Mouse (Mus musculus) thymus, postnatal 4 days (tissue): ENCODE results near the gene Snw1.
"Not testable (repeated sequence)": the region's sequence is repeated elsewhere in the genome, so short reads cannot be mapped to it uniquely, and the experiment has no call there.

Source experiments
- DNase-seq: peaks from one replicate; pipeline ENCODE4 v3.0.0; 2021

Snw1 gene

DNA sequence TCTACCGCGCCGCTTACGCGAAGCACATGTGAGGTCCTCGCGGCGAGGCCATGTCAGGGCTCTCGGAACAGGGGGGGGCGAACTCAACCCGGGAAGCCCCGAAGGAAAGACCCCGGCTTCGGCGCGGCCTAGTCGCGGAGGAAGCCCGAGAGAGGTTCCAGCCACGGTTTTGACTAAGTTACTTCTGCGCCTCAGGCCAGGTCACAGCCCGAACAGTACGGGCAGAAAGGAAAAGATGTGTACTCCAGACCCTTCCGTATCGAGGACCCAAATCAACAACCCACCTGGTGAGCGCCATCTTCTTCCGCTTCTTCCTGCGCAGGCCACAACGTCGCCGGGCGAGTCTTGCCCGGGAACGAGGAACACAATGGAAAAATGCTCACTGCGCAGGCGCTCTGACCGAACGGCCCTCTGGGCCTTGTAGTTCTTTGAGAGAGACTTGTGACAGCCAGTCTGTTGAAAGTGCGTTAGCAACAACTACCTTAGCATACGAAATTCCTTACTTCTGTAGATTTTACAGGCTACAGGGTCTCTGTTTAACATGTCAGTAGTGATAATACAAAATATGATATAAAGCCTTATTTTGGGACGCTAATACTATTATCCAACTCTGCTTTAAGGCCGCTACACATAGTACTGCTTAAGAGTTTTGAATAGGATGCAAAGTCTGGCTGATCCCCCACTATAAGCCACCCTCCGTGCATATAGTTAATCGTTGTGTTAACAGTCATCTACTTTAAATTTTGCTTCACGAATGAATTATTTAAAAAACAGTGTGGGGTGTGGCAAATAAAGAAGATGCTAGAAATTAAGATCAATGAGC is at the start of gene Snw1:
Snw1 (minus strand) TSS at position 311 of the 823 bp plus-strand sequence.
- DNase-seq: peak; percentile 93

DNA sequence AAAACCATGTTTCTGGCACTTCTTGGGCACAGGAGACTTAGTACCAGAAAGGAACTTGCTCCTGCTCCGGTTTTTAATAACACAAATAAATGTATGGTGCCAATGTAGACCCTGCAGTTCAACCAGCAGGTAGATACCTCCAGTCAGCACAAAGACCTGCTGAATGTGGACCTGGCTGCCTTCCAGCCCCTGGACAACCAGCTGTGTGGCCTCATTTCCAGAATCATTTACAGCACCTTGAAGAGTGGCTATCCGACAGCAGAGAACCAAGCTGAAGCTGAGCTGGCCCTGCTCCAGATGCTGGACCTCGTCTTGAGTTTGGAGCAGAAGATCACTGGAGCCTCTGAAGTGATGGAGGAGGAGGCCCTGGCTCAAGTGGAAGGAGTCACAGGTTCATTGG is 47.5 kb upstream of the Snw1 start:
- not testable (repeated sequence) for DNase-seq

DNA sequence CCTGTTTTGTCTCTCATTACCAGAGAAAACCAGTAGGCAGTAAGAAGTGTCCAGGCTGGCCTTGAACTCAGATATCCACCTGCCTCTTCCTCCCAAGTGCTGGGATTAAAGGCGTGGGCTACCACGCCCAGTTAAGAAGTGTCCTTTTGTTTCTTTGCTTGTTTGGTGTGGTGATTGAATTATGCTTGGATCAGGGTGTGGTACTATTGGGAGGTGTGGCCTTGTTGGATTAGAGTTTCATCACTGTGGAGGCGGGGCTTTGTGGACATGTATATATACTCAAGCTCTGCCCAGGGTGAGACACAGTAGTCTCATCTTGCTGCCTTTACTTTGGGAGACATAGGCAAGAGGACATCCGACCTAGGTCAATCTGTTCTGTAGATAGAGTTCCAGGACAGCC is 41.9 kb upstream of the Snw1 start, which contains the start of gene Gm8300:
Gm8300 (plus strand) TSS at position 301 of the 400 bp plus-strand sequence.
- DNase-seq: not testable (repeated sequence)

DNA sequence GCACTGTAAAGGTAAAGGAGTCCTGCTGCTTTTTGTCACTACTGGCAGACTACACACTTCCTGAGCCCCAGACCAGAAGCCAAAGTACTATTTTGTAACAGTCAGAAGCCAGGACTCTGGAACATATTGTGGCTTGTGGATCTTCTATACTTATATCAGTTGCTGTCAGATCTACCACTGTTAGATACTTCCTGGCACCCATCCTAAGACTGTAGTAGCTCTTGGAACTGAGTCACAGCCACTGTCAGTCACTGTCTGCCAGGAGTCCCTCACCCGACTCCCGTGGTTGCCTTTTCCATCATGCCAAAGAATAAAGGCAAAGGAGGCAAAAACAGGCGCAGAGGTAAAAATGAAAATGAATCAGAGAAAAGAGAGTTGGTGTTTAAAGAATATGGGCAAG is 22.3 kb upstream of the Snw1 start, which contains the start of gene Gm5788:
Gm5788 (plus strand) TSS at position 301 of the 400 bp plus-strand sequence.
- not testable (repeated sequence) for DNase-seq

DNA sequence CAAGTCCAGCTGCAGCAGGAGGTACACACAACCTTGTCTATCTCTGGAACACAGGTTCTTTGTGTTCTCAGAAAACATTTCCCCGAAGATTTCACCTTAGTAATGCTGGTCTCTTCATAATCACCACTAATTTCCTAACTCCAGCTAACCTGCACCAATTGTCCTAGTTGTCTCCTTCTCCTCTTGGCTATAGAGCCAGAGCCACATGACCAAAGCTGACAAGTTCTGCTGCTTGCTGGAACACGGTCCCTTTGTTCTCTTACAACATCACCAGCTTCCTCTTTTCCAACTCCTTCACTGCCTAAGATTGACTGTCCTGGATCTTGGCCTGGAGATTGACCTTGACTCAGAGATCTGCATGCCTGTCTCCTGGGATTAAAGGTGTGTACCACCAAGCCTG is 16.6 kb upstream of the Snw1 start:
- not testable (repeated sequence) for DNase-seq

DNA sequence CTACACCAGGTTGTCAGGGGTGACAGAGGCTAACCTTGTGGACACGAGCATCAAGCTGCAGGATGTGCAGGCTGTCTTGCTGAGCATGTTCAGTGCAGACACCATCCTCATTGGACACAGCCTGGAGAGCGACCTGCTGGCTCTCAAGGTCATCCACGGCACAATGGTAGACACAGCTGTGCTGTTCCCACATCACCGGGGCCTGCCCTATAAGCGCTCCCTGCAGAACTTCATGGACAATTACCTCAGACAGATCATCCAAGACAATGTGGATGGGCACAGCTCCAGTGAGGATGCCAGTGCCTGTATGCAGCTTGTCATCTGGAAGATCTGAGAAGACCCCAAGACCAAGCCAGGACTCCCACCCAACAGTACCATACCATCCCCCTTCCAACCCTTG is 10.4 kb upstream of the Snw1 start:
- DNase-seq: not testable (repeated sequence)

DNA sequence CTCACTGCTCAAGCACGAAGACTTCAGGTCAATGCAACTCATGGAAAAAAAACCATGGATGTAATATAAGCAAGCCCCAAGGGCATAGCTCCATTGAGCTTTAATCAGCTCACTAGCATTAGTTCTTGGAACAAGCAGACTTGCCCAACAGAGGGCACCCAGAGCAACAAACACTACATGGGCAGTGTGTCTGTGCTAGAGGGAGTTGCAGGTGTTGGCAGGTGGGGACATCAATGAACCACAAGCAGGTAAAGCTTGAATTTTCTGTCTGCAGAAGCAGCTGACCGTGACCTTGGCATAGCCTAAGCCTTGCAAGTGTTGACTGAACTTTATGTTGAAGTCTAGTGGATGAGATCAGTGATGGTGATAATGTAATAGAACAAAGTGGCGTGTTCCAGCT is 2.7 kb upstream of the Snw1 start:
- DNase-seq: no peak

DNA sequence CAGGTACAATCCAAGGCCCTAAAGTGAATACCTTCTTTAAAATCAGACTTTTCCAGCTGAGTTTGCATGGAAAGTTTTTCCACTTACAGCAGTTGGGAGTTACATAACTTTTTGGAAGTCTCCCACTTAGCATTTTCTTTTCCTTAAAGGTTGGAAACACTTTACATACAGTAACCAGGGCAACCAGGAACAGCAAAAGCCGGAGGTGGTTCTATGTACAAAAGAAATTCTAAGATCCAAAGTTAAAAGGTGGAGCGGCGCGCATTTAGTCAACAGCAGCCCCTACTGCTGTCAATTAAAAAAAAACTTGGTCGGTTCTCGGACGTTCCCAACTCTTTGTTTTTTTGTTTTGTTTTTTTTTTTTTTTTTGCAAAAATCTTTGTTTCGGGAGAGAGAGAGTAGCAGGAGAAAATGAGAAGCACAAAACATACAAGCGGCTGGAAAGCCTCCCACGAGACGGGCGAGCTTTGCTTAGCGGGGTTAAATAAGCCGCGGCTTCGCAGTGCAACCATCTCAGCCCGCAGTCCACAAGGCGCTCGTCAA is 582 bp downstream of the Snw1 start:
- DNase-seq: no peak

DNA sequence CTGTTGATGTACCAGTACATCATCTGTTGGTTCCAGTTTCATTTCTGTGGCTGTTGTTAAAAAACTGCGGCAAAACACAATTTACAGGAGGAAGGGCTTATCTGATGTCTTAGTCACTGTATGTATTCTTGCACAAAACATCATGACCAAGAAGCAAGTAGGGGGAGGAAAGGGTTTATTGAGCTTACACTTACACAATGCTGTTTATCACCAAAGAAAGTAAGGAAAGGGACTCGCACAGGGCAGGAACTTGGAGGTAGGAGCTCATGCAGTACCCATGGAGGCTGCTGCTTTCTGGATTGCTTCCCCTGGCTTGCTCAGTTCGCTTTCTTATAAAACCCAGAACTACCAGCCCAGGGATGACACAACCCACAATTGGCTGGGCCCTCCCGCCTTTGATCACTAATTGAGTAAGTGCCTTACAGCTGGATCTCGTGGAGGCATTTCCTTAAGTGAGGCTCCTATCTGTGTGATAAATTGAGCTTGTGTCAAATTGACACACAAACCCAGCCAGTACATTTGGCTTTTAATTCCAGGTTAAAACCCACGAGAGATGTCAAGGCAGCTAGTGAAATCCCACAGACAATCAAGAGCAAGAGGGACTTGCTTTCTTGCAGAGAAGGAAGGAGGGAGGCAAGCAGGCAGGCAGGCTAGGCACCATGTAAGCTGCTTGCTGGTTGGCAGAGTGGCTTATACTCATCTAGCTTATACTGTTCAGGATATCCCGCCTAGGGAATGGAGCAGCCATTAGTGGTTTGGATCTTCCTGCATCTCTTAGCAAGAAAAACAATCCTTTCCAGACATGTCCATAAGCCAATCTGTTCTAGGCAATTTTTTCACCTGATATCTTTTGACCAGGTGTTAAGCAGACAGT is 1.6 kb downstream of the Snw1 start:
- peak; percentile 10 for DNase-seq

DNA sequence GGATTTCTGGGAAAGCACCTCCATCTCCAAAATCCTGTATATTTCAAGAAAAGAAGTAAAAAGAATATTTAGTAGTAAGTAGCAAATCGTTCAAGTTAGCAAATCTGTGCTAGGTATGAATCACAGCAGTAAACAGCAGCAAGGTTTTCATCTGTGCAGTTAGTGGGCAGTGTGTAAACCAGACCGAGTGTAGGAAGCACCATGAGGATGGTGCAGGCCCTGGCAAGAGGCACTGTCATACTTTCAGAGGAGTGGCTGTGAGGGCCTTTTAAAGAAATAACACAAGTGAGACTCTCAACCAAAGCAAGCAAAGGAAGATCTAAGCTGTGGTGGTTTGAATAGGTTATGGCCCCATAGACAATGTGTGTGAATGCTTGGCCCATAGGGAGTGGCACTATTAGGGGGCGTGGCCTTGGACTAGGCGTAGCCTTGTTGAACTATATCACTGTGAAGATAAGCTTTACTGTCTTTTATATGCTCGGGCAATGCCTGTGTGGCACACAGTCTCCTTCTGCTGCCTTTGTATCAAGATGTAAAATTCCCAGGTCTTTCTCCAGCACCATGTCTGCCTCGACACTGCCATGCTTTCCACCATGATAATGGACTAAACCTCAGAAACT is 7.3 kb downstream of the Snw1 start:
- DNase-seq: no peak

DNA sequence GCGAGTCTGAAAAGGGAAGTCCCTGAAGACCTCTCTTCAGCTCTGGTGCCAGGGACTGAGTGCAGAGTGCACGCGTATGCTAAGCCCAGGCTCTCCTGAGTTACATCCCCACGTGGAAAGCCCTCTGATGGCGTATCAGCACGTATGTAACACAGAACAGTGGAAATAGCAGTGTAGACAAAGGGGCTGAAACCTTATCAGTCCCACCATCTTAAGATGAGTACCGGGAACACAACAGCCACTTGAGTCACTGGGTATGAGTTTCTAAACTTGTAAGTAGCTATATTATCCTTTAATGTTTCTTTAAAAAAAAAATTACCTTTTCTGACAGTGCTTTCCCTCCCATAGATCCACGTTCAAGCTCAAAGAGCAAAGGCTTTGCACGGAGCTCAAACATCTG is 22.6 kb downstream of the Snw1 start:
- no peak for DNase-seq

DNA sequence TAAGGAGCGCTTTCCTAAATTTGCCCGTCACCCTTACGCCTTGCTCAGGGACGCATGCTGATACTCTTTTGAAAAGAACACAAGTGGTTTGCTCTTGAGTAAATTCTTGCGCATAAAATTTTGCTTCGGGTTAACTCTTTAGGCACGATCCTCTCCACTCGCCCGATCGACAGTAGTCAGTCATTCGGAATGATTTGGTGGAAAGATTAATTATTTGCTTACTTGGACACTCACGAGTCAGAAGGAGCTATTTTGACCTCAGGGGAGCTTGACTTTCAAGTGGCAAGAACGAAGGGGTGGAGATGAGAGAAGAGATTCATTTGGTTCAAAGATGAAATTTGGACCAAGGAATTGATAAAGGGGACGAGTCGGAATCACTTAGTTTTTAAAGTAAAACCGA is 27.9 kb downstream of the Snw1 start:
- no peak for DNase-seq

DNA sequence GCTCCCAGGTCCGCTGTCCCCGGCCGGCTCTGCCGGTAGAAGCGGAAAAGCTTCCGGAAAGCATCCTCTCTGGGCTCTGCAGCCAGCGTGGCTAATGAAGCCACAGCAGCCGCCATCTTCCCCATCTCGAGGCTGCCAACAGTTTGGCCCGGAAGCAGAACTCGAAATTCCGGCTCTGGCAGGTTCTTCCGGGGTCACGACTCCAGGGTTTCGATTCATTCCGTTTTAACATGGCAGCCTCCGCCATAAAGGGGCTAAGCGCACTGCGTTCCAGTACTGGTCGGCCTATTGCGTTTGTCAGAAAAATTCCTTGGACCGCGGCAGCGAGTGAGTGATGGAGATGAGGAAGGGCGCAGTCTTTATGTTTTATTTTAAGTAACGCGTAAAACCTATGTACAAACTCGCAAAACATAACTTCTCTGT is 28.4 kb downstream of the Snw1 start, which contains the start of the genes Slirp and Alkbh1:
Slirp (plus strand) TSS at position 197 of the 423 bp plus-strand sequence.
Alkbh1 (minus strand) TSS at position 318 of the 423 bp plus-strand sequence.
- peak; percentile 87 for DNase-seq

DNA sequence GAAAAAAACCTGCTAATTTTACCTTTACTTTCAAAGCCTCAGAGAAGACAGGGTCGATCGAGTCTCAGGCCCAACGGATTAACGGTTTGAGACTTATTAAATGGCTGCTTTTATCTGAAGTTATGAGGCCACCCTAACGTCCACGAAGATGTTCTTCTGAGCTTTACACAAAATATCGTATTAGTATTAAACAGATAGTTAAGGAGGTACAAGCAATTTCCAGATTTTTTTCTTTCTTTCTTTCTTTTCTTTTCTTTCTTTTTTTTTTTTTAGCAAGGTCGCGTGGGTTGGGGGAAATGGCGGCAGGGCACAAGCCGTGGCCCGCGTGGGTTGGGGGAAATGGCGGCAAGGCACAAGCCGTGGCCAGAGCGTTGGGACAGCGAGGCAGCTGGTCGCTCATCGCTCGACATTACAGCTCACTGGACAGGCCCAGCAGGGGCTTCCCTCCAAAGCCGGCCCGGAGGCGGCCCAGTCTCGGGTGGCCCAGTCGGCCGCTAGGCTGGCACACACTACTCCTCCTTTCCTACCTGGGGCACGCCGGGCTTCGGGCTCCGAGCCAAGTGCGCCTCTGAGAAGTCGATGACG is 28.9 kb downstream of the Snw1 start:
- no peak for DNase-seq

DNA sequence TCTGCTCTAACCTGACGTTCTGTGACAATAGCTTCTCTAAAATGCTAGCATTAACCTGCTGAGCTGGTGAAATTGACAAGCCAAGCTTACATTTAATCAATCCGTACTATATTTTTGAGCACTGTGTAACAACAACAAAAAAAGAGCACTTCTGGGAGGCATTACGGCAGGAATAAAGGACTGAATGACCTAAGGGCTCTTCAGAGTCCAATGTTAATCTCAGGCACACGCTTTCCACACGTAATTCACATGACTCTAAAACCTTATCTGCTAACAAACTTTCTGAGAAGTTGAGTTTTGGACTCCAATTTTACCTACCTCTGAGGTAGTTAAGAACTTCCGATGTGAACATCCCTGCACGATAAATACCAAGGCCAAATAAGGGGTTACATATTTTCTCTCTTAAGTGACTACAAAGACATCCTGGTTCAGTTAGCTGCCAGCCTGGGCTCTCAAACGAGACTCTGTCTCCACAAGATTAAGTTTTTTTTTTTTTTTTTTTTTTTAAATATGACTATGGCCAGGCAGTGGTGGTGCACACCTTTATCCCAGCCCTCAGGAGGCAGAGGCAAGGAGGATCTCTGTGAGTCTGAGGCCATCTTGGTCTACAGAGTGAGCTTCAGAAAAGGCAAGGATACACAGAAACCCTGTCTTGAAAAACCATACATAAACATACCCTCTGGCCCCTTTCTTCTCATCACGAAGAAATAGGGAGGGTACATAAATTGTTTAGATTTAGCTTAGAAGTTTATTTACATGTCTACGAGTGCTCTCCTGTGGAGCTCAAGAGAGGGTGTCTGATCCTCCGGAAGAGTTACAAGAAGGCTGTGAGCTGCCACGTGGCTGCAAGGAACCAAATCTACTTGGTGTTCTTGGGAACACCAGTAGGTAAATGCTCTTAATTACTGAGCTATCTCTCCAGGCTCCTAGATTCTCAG is 29.6 kb downstream of the Snw1 start:
- peak; percentile 14 for DNase-seq

DNA sequence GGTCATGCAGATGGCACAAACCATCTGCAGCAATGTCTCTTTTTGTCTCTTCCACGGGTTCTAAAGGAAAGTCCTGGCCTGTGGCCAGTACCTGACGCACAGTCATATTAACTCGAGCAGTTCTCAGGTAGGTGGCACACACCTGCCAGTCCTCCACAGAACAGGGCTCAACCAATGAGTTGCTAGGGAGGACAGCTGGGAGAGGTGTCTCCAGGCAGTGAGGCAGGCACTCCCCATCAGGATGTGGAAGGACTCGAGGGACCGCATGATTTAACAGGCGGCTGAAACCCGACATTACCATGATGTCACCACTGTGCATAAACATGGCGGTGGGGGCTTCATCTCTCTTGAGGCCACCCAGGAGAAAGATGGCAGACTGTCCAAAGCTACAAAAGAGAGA is 43.2 kb downstream of the Snw1 start:
- no peak for DNase-seq

DNA sequence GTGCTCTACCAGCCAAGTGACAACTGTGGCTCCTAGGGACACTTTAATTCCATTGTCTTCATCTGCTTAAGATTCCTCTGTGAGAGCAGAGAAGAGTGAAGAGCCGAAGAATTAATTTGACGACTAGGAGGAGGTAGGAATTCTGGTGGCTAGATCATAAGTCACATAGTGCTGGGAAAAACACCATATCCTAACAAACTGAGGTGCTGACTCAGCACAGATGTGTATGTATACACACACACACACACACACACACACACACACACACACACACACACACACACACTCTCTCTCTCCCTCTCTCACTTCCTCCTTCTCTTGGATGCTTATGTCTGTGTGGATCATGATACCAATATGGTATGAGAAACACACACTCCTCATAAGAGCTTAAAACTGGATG is 43.8 kb downstream of the Snw1 start:
- DNase-seq: no peak

DNA sequence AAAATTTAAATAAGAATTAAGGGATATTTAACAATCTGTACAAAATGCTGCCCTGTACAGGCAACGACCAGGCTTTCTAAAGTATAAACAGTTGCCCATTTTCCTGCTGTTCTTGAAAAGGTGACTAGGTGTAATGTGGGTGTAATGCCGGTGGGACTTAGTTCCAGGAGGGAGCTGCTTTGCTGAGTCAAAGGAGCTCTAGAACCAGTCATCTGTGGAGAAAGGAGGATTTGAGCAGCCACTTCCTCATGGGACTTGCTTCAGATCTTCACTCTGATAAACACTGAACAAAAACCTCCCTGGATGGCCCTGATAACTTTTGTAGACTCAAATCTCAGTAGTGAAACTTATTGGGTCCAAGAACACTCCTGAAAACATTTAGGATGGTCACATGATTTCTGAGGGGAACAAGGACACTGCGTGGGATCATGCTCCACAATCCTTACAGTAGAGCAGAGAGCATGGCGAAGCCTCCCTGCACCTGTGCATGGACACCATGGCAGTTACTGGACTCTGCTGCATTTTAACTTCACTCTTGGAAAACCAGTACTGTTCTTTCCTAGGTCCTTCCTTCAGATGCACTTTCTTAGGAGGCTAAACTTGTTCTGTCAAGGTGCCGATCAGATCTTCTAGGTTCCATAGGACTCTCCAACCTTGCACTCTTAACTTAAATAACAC is 45.6 kb downstream of the Snw1 start:
- no peak for DNase-seq

DNA sequence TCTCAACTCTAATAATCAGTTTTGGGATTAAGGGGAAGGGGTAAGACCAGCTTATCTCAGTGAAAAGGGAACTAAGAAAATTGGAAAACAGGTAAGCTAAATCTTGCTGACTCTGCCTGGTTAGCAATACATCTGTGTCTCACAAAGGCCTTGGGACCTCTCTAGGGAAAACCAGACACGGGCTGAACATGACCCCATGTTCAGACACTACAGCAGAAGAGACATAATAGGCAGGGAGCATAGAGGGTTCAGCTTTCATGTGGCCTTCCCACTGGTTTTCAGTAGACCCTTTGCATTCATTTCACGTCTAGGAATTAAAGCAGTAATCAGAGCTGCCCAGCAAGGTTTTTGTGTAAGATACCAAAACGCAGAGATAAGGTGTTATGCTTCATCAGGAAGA is 47.6 kb downstream of the Snw1 start:
- DNase-seq: no peak

DNA sequence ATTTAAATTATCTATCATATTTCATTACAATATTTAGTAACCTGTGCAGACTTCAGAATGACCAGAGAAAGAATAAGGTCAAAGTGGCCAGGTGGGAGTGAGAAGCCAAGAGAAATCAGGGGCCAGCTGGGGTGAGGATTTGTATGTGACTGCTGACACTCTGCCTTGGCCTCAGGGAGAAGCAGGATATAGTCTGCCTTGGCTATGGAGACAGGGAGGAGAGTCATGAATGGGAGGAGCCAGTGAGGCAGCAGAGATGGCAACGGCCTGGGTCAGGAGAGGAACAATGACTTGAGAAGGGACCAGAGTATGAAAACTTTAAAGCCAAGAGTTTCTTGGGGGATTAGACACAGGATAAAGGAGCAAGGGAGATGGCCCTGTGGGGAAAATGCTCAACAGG is 48.4 kb downstream of the Snw1 start:
- no peak for DNase-seq
